Mouse (Mus musculus) frontal cortex, postnatal 25 days (tissue): ENCODE results near the gene Tnk1.
"Not testable (repeated sequence)": the region's sequence is repeated elsewhere in the genome, so short reads cannot be mapped to it uniquely, and the experiment has no call there.

Experiments
- DNase-seq, 2 experiments: peaks; one replicate each; pipeline ENCODE4 v3.0.0; 2022; ENCODE audit warnings: low spot score in 2 of 2

Gene Tnk1

DNA sequence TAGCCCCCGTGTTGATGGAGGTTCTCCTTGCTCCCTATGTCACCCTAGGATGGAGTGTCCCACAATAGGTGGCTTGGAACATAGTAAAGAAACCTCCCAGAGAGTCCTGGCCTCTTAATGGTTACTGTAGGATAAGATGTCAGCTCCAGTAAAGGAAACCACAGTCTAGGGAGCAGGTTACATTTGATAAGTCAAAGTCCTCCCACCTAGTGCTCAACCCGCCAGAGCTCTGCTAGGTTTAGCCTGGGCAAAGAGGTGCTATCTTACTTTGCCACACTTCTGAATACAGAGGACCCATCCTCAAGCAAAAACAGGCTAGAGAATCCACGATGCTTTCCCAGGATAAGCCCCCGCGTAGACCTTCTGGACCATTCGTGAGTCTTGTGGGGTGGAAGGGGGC, 20.4 kb upstream of the Tnk1 start:
- no peak for DNase-seq

DNA sequence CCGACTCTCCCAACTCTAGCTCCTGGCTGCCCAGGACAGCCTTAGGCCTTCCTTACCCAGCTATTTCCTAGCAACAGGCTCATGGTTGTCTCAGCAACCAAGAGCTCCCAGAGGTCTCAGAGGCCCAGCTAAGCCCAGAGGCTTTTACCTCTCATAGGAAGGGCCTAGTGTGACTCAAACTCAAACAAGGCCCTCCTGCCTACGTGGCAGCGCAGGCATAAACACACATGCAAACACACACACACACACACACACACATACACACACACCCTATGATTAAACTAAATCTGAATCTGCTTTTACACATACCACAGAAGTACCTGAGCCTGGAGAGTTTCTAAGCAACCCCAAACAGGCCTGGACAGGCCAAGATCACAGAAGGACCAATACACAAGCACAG, 19.9 kb upstream of the Tnk1 start:
- no peak for DNase-seq

- no peak for DNase-seq
Measured at GRCm38 (mm10) chr11:69877878-69878277, 19.3 kb upstream of the Tnk1 start, which contains the start of gene Tmem95. Gene Tmem95, minus strand, starts transcription at chr11:69878018.

GRCm38 (mm10) chr11:69876867-69877266, 18.3 kb upstream of the Tnk1 start:
- peak; percentile 51 to 72 for DNase-seq

GRCm38 (mm10) chr11:69876186-69876585, 17.7 kb upstream of the Tnk1 start:
- no peak for DNase-seq

DNA sequence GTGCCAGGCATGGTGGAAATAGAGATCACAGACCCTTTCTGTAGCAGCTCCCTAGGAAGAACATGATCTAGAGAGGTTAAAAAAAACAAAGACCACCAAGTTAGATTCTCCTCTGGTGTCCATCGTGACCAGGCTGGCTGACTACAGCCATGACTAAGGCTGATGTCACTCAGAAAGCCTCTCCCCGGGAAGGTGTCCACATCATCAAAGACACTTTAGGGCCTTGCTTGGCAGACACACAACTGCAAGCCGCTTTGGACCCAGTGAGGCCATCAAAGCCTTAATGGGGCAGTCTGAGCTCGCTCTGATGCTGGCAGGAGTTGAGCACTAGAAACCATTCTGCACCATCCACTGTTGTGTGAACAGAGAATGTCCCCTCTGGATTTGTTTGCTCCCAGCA, 13.9 kb upstream of the Tnk1 start:
- no peak for DNase-seq

GRCm38 (mm10) chr11:69871822-69872221, 13.3 kb upstream of the Tnk1 start:
- DNase-seq: no peak

DNA sequence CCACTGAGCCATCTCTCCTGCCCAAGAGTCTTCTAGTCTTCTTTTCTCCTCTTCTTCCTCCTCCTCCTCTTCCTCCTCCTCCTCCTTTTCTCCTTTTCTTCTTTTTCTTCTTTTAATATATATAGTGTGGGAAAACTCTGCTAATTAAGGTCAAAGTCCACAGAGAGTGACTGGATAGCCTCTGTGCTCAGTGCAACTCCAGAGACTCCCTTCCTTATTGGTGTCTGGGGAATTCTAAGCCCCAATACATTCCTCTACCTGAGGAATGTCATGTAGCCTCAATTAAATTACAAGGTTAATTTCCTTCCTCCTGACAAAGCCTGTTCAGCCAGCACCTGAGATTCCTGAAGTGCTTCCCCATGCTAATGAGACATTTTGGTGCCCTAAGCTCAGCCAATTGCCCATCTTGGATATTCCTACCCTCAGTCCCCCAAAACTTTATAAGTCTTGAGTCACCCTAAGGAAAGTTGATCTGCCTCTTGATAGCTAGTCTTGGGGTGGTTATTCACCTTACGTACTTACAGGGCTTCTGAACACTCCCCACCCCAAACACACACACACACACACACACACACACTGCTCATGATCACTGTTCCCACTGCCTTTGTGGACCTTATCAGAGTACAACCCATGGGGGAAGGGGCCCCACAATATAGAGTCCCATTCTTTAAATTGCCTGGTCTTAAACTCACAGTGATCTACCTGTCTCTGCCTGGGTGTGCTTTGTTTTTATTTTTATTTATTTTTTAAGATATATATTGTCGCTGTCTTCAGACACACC, 11.9 kb upstream of the Tnk1 start:
- no peak for DNase-seq

DNA sequence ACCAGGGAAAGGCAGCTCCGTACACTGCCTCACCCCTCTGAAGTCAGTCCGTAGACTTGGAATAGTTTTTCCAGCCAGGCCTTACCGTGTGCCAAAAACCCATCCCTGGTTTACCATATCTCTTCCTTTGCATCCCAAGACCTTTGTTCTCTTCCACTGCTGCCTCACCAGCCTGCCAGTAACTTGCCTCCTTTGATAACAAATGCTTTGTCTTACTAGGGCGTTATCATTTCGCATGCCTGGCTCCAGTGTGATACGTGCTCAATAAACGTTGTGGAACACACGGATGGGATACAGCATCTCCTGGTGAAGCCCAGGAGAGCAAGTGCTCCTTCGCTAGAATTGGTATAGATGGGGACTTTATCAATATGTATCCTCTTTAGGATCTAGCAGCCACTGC, 8.8 kb upstream of the Tnk1 start:
- DNase-seq: no peak

- DNase-seq: no peak
Measured at GRCm38 (mm10) chr11:69865561-69865960, 7.0 kb upstream of the Tnk1 start.

GRCm38 (mm10) chr11:69864138-69864860, 5.8 kb upstream of the Tnk1 start:
- DNase-seq: no peak

DNA sequence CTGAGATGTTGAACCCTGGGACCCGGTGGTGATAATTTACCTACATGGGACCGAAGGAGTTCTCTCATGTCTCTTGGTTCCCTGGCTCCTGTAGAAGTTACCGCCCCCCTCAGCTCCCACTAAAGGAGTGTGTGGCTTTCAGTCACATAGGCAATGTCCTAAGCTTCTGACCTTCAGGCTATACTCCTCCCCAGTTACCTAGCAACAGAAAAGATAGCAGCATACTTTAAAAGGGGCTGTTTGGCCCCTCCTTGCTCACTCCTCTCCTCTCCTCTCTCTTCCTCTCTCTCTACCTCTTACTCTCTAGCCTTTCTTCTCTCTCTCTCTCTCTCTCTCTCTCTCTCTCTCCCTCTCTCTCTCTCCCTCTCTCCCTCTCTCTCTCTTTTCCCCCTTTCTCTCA, 5.2 kb upstream of the Tnk1 start:
- not testable (repeated sequence) for DNase-seq

DNA sequence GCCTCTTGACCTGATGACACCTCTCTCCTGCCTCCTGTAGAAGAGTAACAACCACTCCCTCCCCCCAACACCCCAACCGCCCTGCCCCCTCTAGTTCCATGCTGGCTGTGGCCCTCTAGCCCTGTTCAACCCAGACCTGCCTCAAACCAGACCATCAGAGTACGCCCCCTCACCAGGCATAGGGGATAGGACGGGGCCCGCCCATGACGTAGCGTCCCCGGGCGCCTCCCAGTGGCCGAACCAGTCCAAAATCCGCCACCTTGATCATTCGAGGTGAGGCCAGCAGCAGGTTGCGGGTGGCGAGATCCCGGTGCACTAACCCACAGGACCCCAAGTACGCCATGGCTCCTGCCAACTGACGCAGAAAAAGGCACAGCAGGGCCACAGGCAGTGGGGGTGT, 3.2 kb downstream of the Tnk1 start:
- no peak for DNase-seq

DNA sequence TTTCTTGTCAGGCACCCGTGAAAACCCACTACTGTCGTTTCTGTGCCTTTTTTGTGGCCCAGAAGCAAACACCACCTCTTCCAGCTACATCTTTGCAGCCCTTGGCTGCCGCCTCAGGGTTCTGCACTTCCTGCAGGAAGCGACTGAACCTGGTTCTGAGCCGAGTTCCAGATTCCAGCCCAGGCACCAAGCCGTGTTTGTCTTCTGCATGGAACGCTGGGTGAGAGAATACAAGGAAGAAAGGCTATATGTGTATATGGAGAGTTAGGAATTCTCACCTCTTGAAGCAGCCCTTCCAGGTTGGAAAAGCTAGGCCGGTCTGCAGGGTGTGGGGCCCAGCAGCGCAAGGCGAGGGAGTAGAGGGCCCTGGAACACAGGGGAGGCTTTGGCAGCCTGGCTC, 3.9 kb downstream of the Tnk1 start:
- DNase-seq: no peak

GRCm38 (mm10) chr11:69853994-69854393, 4.5 kb downstream of the Tnk1 start:
- DNase-seq: no peak

- no peak for DNase-seq
Measured at GRCm38 (mm10) chr11:69850754-69851153, 7.8 kb downstream of the Tnk1 start.

DNA sequence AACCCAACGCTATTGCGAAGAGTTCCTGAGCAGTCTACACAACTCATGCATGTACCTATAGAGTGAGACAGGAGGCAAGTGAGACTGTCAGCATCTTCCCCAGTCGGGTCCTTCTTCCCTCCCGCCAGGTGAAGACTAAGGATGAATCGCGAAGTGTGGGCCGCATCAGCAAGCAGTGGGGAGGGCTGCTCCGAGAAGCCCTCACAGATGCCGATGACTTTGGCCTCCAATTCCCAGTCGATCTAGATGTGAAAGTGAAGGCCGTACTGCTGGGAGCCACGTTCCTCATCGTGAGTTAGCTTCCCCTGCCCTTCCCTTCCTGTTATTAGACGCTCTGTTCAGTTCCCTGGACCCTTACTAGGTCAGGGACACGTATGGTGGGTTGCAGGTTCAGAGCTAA, 8.6 kb downstream of the Tnk1 start:
- DNase-seq: no peak

DNA sequence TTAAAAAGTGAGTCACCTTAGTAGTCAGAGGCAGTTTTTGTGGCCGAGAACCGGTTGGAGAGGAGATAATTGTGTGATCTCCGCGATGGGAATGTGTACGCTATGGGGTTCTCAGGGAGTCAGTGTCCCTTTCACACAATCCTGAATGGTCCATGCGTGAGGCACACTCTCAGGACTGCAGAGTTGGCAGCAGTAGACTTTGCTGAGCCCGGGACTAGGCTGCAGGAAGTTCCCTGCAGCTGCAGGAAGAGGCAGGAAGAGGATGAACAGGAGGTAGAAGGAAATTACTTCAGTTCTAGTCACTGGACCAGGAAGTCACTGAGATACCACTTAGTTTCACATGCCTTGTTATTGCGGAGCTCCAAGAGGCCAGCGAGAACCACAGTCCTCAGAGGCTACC, 9.4 kb downstream of the Tnk1 start:
- no peak for DNase-seq

- DNase-seq: no peak
Measured at GRCm38 (mm10) chr11:69848021-69848420, 10.5 kb downstream of the Tnk1 start.

DNA sequence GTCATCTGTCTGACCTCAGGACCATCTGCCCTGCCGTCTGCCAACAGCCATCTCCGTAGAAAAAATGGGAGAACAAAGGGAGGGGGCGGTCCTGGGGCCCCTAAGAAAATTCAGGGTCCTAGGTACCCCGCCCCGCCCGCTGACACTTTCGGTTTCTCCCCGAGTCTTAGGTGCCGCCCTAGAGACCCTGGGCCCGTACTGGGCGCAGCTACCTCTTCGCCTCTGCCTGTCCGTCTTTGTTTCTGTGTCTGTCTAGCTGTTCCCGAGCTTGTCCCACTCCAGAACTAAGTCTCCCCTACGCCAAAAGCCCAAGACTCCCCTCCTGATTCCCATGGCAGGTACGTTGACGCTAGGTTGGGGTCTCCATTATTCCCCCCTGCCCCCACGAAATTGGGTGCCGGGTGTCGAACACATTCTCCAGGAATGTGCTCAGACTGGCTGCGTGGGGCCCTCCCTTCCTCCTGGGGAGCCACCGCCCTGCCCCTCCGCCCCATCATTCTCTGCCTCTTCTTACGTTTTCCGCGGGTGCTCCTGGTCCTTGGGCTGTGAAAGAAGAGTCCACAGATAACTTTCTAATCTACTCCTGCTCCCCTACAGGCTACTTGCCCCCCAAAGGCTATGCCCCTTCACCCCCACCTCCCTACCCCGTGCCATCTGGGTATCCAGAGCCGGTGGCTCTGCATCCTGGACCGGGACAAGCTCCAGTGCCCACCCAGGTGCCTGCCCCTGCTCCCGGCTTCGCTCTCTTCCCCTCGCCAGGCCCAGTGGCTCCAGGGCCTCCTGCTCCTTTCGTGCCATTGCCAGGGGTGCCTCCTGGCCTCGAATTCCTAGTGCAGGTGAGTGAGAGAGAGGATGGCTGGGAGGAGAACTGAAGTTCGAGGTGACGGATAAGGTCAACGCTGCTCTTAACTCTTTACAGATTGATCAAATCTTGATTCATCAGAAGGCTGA, 11.5 kb downstream of the Tnk1 start:
- no peak for DNase-seq

DNA sequence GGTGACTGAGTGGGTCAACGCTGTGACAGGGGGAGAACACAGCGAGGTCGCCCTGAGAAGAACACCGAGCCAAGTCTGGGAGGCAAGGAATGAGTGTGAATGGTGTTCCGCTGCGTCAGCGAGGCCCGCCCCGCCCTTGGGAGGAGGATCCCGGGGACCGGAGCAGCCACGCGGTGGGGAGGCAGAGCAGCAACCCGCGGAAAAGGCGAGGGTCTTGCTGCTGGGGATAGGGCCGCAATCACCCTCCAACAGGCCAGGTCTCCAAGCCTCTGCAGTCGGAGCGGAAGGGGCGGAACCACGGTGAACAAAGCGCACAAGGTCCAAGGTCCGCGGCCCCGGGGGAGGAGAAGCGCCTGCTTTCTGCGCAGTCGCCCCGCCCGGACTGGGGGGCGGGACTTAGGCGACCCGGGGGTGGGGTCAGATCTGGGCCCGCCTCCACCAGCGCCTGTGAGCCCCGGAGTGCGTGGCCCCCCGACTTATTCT, 12.3 kb downstream of the Tnk1 start, which contains the start of gene Plscr3:
TSS of gene Plscr3 (plus strand) at position 179 of the 483 bp plus-strand sequence.
- peak; percentile 72 to 77 for DNase-seq

DNA sequence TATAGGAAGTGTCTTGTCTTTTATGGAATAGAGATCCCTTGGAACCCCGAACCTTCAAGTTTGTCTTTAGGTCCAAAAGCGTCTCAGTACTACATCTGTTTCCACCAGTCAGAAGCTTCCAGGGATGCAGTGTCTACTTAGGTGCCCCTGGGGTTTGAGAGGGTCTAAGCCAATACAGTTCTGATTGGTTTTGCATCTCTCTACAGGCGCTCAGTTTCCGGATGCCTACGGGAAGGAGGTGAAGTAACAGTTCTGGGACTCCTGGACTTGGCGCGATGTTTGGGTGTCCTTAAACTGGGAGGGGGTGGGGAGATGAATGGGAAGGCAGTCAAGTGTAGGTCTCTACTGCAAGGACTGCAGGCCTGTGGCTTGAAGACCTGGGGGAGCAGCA, 19.8 kb downstream of the Tnk1 start:
- no peak for DNase-seq
